Comparison of ENCODE assay signal across 27 mouse cellular contexts in genomic region chr4:96236559-96236958, GRCm38 (mm10). TPM values are rescaled to one million over a fixed set of nuclear protein-coding genes. Genes with fewer than 3 reads are reported as not detected.
DNase-seq lines count a peak whose midpoint lies in the region; ATAC-seq lines count a peak whose summit lies in the region.
"Had no signal": no experiment of that assay in that cellular context is flagged by ENCODE, and none has a peak within 500 bp of the region (broad histone marks: within the 10 kb centered on the region; RNA-seq: fewer than 3 reads in every experiment).

TSS of gene Cyp2j7 (minus strand) at chr4:96236659.

- H3K27ac ChIP-seq in embryonic facial prominence, embryonic 12.5 days: no peak within 1 kb of the TSS
- no peak within 1 kb of the TSS for H3K27ac ChIP-seq in embryonic facial prominence, embryonic 10.5 days (replicated peaks)
- no peak within 1 kb of the TSS for H3K27ac ChIP-seq in limb, embryonic 11.5 days (replicated peaks; ENCODE audit: low read depth, low read length)
- no peak within 1 kb of the TSS for H3K27ac ChIP-seq in limb, embryonic 10.5 days

- no peak for DNase-seq in embryonic facial prominence, embryonic 10.5 days (ENCODE audit: low spot score)
- DNase-seq in limb, embryonic 11.5 days (ENCODE audit: low spot score): no peak
- no peak for DNase-seq in limb, embryonic 10.5 days (ENCODE audit: low spot score)
- DNase-seq: adrenal gland, adult 2 months; adrenal gland, adult 8-10 months; adrenal gland, postnatal 10 days; adrenal gland, postnatal 14 days; adrenal gland, postnatal 25 days; adrenal gland, postnatal 36 days; B cell, adult 2 months; cerebellum, adult 11 months; cerebellum, adult 11-12 months; cerebellum, adult 18-20 months had no signal

- H3K4me1 ChIP-seq in embryonic facial prominence, embryonic 12.5 days: no peaks in the 10 kb centered on the region
- H3K4me1 ChIP-seq in embryonic facial prominence, embryonic 10.5 days: no peaks in the 10 kb centered on the region
- H3K4me1 ChIP-seq in limb, embryonic 11.5 days (ENCODE audit: control insufficient read depth, insufficient read depth, low read length): no peaks in the 10 kb centered on the region
- H3K4me1 ChIP-seq in limb, embryonic 10.5 days: no peaks in the 10 kb centered on the region
- no peaks in the 10 kb centered on the region for H3K4me1 ChIP-seq in megakaryocyte, embryonic 14.5 days

- H3K4me2 ChIP-seq in embryonic facial prominence, embryonic 12.5 days (replicated peaks): no peak within 1 kb of the TSS
- H3K4me2 ChIP-seq in limb, embryonic 11.5 days (ENCODE audit: low read depth, severe bottlenecking): no peak within 1 kb of the TSS

- 0 out of 2 replicates have a peak, but pooled peaks have one; percentile 41 for ATAC-seq in embryonic facial prominence, embryonic 12.5 days (ENCODE audit: insufficient number of reproducible peaks, insufficient read depth, low FRiP score, low TSS enrichment)
- peak; percentile 17; the same call in 1 of the 2 replicates for ATAC-seq in limb, embryonic 11.5 days (ENCODE audit: insufficient number of reproducible peaks, low FRiP score, low TSS enrichment, low read depth)
- ATAC-seq in megakaryocyte, adult 5-6 weeks (ENCODE audit: poor library complexity, severe bottlenecking): no peak
- ATAC-seq: activated CD4-positive, CD25-positive, alpha-beta regulatory T cell, adult 4 months; CD4-positive, CD25-positive, alpha-beta regulatory T cell, adult 4 months; Patski had no signal

- no peaks in the 10 kb centered on the region for H3K27me3 ChIP-seq in embryonic facial prominence, embryonic 12.5 days
- no peaks in the 10 kb centered on the region for H3K27me3 ChIP-seq in embryonic facial prominence, embryonic 10.5 days (replicated peaks; ENCODE audit: low read depth, poor library complexity, severe bottlenecking)
- no peaks in the 10 kb centered on the region for H3K27me3 ChIP-seq in limb, embryonic 11.5 days (ENCODE audit: control insufficient read depth, insufficient read depth, low read length)
- no peaks in the 10 kb centered on the region for H3K27me3 ChIP-seq in limb, embryonic 10.5 days (ENCODE audit: low read depth, poor library complexity, severe bottlenecking)
- H3K27me3 ChIP-seq in megakaryocyte, embryonic 14.5 days (replicated peaks): no peaks in the 10 kb centered on the region
- H3K27me3 ChIP-seq: CH12.LX had no signal

- 71% methylated on average over 3 of the region's 3 CpGs for WGBS in embryonic facial prominence, embryonic 12.5 days
- WGBS in embryonic facial prominence, embryonic 10.5 days: 78% methylated on average over 3 of the region's 3 CpGs
- WGBS in limb, embryonic 11.5 days: 81% methylated on average over 3 of the region's 3 CpGs
- 84% methylated on average over 3 of the region's 3 CpGs for WGBS in limb, embryonic 10.5 days

- H3K36me3 ChIP-seq in embryonic facial prominence, embryonic 12.5 days: no peaks in the 10 kb centered on the region
- H3K36me3 ChIP-seq in embryonic facial prominence, embryonic 10.5 days (replicated peaks): no peaks in the 10 kb centered on the region
- H3K36me3 ChIP-seq in limb, embryonic 11.5 days (ENCODE audit: control insufficient read depth, insufficient read depth, low read length): no peaks in the 10 kb centered on the region
- no peaks in the 10 kb centered on the region for H3K36me3 ChIP-seq in limb, embryonic 10.5 days
- no peaks in the 10 kb centered on the region for H3K36me3 ChIP-seq in megakaryocyte, embryonic 14.5 days (replicated peaks; ENCODE audit: low read length)
- H3K36me3 ChIP-seq: G1E had no signal

- no peak within 1 kb of the TSS for H3K9ac ChIP-seq in embryonic facial prominence, embryonic 12.5 days
- H3K9ac ChIP-seq in limb, embryonic 11.5 days (ENCODE audit: low read length): no peak within 1 kb of the TSS

- no peaks in the 10 kb centered on the region for H3K9me3 ChIP-seq in embryonic facial prominence, embryonic 12.5 days
- no peaks in the 10 kb centered on the region for H3K9me3 ChIP-seq in embryonic facial prominence, embryonic 10.5 days
- no peaks in the 10 kb centered on the region for H3K9me3 ChIP-seq in limb, embryonic 11.5 days (ENCODE audit: control insufficient read depth, low read length)
- no peaks in the 10 kb centered on the region for H3K9me3 ChIP-seq in limb, embryonic 10.5 days (replicated peaks)
- H3K9me3 ChIP-seq in megakaryocyte, embryonic 14.5 days: peaks cover 12% of the 10 kb centered on the region

- no peak within 1 kb of the TSS for H3K4me3 ChIP-seq in embryonic facial prominence, embryonic 12.5 days
- H3K4me3 ChIP-seq in embryonic facial prominence, embryonic 10.5 days: no peak within 1 kb of the TSS
- no peak within 1 kb of the TSS for H3K4me3 ChIP-seq in limb, embryonic 11.5 days (ENCODE audit: low read depth, low read length)
- H3K4me3 ChIP-seq in limb, embryonic 10.5 days: no peak within 1 kb of the TSS
- peak within 1 kb of the TSS; percentile 69 for H3K4me3 ChIP-seq in megakaryocyte, embryonic 14.5 days (replicated peaks)

RNA-seq across cellular contexts. Expression of gene Cyp2j7, which starts in this region (rescaled TPM):
- not detected in 2 replicates for polyA plus RNA-seq in embryonic facial prominence, embryonic 12.5 days (2016; fragmentation: Nextera tagmentation; extraction: Ambion mirVana)
- polyA plus RNA-seq in embryonic facial prominence, embryonic 10.5 days (2016; fragmentation: Nextera tagmentation; extraction: Ambion mirVana): not detected in 2 replicates
- not detected in 2 replicates for polyA plus RNA-seq in limb, embryonic 11.5 days (2014; fragmentation: Nextera tagmentation; extraction: Ambion mirVana)
- polyA plus RNA-seq in limb, embryonic 10.5 days (2016; fragmentation: Nextera tagmentation; extraction: Ambion mirVana): not detected in 2 replicates
- polyA plus RNA-seq in megakaryocyte, embryonic 14.5 days (2012; ENCODE audit: insufficient read depth, low replicate concordance): not detected in 2 replicates
- not detected in 2 replicates for total RNA-seq in megakaryocyte, adult 5-6 weeks (2015)
- not detected in 2 replicates for total RNA-seq in megakaryocyte, adult 5-6 weeks (2017)
- total RNA-seq: adrenal gland, adult 18-20 months; adrenal gland, adult 2 months; adrenal gland, adult 8-10 months; adrenal gland, postnatal 10 days; adrenal gland, postnatal 14 days; adrenal gland, postnatal 25 days; adrenal gland, postnatal 36 days; adrenal gland, postnatal 4 days; CH12.LX; ES-E14; G1E; MEL had no signal
- polyA plus RNA-seq: activated CD4-positive, CD25-positive, alpha-beta regulatory T cell, adult 4 months; adrenal gland, adult 2 months; brain, embryonic 14.5 days; C2C12; CD4-positive, CD25-positive, alpha-beta regulatory T cell, adult 4 months; G1E; Patski had no signal

Comparison
In these comparisons a context has a peak if more than half of its experiments do, and no peak if none do; other contexts are left out.
1. Peak in ATAC-seq in embryonic facial prominence, embryonic 12.5 days; RNA of the gene not detected or under 1 TPM.
2. Peak in ATAC-seq in limb, embryonic 11.5 days; RNA of the gene not detected or under 1 TPM.